Mouse (Mus musculus) left cerebral cortex, postnatal 25 days (tissue): Measurements from ENCODE around the gene Rpl11. TPM values are rescaled to one million over a fixed set of nuclear protein-coding genes. Genes with fewer than 3 reads are reported as not detected.
"Not testable (repeated sequence)": the region's sequence is repeated elsewhere in the genome, so short reads cannot be mapped to it uniquely, and the experiment has no call there.

Experiments used
- DNase-seq, 2 experiments: peaks; one replicate each; pipeline ENCODE4 v3.0.0; 2022; ENCODE audit warnings: low spot score in 2 of 2, mixed read lengths in 1 of 2
- intact Hi-C: fragments of 180-260 bp; cut with DNase I; formaldehyde crosslinking; loops from one replicate; pipeline ENCODE4 v1.15.1; 2025
- total RNA-seq, 2 experiments: library from RNA; stranded (reverse); gene quantifications; 2 replicates each; pipeline ENCODE4 v1.2.3; 2021

The Rpl11 gene
- total RNA-seq, 2 experiments from 2014 or later, result 233 to 241 TPM

DNA sequence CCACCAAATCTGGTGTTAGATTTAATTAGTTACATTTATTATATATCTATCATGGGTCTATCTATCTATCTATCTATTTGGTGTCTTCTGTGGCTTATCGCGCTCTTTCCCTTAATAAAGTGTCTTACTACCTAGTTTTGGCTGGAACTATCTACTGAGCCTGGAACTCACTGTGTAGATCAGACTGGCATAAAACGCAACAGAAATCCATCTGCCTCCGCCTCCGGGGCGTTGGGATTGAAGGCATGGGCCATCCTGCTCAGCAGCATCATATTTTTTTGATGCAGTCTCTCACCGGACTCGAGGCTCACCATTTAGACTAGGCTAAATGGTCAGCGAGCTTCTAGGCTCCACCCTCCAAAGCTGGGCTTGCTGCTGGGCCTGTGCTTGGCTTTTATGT lies 65.5 kb downstream of the Rpl11 start:
- intact Hi-C loops, result no loop called here
- DNase-seq, result peak in 1 of 2 experiments; percentile 58

DNA sequence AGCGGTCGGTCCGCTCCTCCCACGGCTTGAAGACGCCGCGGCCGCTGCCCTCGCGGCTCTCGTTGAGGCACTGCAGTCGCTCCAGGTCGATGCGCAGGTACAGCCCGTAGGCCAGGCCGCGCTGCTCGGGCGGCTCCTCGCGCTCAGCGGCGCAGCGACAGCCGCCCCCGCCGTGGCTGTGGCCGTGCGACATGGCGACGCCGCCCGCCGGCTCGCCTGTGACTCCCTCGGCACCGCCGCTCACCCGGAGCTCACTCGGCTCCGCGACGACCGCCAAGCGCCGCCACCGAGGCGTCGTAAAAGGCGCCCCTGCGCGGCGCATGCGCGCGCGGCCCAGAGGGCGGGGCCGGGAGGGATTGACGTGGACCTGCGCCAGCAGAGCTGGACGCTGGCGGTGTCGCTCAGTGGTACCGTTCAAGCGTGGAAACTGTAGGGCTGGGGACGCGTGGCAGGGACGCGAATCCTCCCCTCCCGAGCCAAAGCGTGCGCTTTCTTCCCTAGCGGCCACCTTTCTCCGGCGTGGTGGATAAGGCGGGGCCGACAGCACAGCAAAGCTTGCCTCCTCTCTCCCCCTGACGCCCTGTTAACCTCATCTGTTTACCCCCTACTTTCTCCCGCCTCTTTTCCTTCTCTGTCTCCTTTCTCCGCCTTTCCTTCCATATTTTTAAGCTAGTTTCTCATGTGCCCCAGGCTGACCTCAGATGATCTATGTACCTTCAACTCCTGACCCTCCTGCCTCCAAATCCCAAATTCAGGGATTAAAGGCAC lies 66.1 kb downstream of the Rpl11 start, which contains the start of gene Pithd1:
Gene Pithd1, minus strand, starts transcription at position 322 of the 768 bp plus-strand sequence.
- DNase-seq, result peak; percentile 91 to 93
- intact Hi-C loops, result no loop called here

DNA sequence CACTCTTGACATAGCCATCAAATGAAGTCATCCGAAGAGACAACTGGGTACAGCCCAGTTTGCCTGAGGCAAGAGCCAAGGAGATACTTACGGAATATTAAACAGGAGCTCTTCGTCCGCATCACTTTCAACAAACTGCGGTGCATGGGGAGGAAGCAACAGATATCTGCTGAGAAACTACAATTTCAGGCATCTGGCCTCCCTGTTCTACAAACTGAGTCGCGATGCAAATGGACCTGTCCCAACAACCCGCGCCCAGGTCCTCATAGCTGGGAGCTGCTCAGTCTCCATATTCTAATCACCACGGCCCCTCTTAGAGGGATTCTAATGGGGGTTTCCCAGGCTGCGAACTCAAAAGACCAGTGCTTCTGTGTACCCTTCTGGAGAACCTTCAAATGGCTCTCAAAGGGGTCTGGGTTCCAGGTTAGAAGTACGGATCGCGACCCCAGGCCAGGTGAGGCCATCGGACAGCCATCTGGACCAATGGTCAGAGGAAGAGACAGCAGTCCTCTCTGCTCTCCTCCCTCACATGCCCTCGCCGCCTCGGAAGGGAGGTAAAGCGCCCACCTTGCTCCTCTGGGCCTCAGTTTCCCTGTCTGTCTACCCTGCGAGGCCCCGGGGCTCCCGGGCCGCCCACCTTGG lies 66.8 kb downstream of the Rpl11 start:
- intact Hi-C loops, result no loop called here
- DNase-seq, result no peak

DNA sequence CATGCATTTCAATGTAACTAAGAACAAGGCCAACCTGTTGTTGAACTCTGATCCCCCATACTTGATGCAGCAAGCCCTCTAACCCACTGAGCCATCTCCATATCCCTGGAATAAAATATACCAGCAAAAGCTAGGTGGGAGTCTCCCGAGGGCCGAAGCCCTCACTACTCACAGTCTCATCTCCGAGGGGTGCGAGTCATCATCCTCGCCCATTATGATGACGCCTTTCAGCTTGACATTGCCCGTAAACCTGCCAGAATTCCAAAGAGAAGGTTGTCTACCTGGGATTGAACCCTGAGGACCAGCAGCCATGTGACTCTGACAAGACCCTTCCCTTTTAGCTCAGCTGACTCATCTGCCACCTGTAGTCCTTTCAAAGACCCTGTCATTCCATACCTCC lies 67.5 kb downstream of the Rpl11 start:
- no peak for DNase-seq
- intact Hi-C loops, result no loop called here

DNA sequence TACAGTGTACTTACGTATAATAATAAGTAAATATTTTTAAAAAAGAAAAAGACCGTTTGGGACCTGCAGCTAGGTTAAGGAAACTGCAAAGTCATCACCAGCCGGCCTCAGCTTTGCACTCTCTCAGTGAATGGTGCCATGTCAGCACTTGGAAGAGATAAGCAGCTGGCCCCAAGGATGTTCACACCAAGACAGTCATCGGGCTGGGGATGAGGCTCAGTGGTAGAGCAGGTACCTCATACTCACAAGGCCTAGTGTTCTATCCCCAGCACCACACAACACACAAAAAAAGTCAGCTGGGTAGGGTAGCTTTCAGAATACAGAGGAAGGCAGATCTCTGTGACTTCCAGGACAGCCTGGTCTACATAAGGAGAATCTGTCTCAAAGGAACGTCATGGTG lies 68.0 kb downstream of the Rpl11 start:
- no peak for DNase-seq
- intact Hi-C loops, result no loop called here

DNA sequence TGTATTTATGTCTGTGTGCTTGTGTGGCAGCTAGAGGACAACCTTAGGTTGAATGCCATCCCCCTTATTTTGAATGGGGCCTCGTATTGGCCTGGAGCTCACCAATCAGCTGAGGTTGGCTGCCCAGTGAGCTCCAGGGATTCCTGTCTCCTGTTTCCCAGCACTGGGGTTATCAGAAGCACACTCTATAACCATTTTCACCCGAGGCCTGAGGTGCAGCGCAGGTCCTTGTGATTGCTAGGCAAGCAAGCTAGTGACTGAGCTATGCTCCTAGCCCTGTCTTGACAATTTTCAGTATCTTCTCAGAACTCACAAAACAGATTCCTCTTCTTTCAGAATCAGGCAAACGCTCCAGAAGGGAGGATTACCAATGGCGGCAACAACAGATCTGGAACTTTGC lies 68.7 kb downstream of the Rpl11 start:
- DNase-seq, result no peak
- intact Hi-C loops, result no loop called here

DNA sequence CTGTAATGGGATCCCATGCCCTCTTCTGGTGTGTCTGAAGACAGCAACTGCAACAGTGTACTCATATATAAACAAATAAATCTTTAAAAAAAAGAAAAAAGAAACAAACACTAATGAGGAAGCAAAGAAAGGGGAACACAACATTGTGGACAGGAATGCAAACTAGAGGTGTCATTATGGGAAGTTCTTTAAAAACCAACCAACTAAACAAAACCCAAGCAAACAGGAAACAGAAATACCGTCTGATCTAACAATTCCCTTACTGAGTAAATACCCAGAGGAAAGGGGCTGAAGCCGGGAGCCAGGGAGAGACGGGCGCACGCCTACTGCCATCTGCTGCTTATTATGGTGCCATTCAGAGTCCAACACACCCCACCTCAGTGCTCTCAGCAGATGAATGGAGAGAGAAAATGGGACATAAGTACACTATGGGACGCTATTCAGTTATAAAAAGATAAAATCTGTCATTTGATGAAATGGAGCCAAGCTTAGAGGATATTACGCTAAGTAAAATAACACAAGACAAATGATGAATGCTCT lies 71.6 kb downstream of the Rpl11 start:
- DNase-seq, result peak; percentile 71 to 93
- intact Hi-C loops, result no loop called here

DNA sequence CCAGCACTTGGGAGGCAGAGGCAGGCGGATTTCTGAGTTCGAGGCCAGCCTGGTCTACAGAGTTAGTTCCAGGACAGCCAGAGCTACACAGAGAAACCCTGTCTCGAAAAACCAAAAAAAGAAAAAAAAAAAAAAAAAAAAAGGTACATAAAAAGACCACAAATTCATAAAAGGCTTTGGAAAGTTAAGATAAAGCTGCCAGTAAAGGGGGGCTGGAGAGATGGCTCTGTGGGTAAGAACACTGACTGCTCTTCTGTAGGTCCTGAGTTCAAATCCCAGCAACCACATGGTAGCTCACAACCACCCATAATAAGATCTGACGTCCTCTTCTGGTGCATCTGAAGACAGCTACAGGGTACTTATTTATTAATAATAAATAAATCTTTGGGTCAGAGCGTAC lies 73.0 kb downstream of the Rpl11 start:
- intact Hi-C loops, DNase-seq: not testable (repeated sequence)

Other genes with a start within 250 kb of the Rpl11 start
- 10 to 100 TPM; 74.3 to 80.1 TPM for gene Srsf10, start 197.7 kb downstream of the Rpl11 start, total RNA-seq
- 10 to 100 TPM; 46.8 to 48.4 TPM for gene Pnrc2, start 179.6 kb downstream of the Rpl11 start, total RNA-seq
- under 1 TPM in 1 of 2 experiments, not detected in 1; 0.14 TPM for gene Cnr2, start 158.0 kb downstream of the Rpl11 start, total RNA-seq
- 10 to 100 TPM; 29.2 to 36.3 TPM for gene Fuca1, start 132.7 kb downstream of the Rpl11 start, total RNA-seq
- 10 to 100 TPM; 29.5 TPM for gene Hmgcl, start 107.0 kb downstream of the Rpl11 start, total RNA-seq
- 10 to 100 TPM; 22.4 to 22.5 TPM for gene Gale, start 89.7 kb downstream of the Rpl11 start, total RNA-seq
- 10 to 100 TPM; 87.0 to 88.6 TPM for gene Lypla2, start 80.8 kb downstream of the Rpl11 start, total RNA-seq
- 10 to 100 TPM; 82.1 to 84.3 TPM for gene Pithd1, start 66.2 kb downstream of the Rpl11 start, total RNA-seq
- gene Eloa, start 31.7 kb downstream of the Rpl11 start, total RNA-seq, result 10 to 100 TPM; 27.3 to 28.8 TPM
- gene Id3, start 90.1 kb upstream of the Rpl11 start, total RNA-seq, result 10 to 100 TPM; 37.5 to 39.2 TPM
- gene E2f2, start 119.0 kb upstream of the Rpl11 start, total RNA-seq, result 1 to 10 TPM in 1 of 2 experiments, under 1 TPM in 1; 0.66 to 1.2 TPM
- 1 to 10 TPM; 3.1 to 3.2 TPM for gene Asap3, start 152.9 kb upstream of the Rpl11 start, total RNA-seq
- gene Tcea3, start 194.3 kb upstream of the Rpl11 start, total RNA-seq, result under 1 TPM; 0.57 to 0.76 TPM
- gene Zfp46, start 231.3 kb upstream of the Rpl11 start, total RNA-seq, result 10 to 100 TPM; 54.6 to 64.2 TPM